Mouse (Mus musculus) right cerebral cortex, postnatal 14 days (tissue): ENCODE results near the gene Olfr1128.
A peak's percentile ranks its signal among the peaks of the same experiment; 100 is the strongest.
"Not testable (repeated sequence)": the region's sequence is repeated elsewhere in the genome, so short reads cannot be mapped to it uniquely, and the experiment has no call there.

Source experiments
- DNase-seq: peaks from one replicate; pipeline ENCODE4 v3.0.0; 2022

Gene Olfr1128

GRCm38 (mm10) chr2:87545442-87545841, at the start of gene Olfr1128:
TSS of gene Olfr1128 (minus strand) at chr2:87545542.
- DNase-seq: no peak

GRCm38 (mm10) chr2:87573602-87574001, 28.3 kb upstream of the Olfr1128 start, which contains the start of gene Olfr1129:
TSS of gene Olfr1129 (plus strand) at chr2:87573902.
- DNase-seq: not testable (repeated sequence)

GRCm38 (mm10) chr2:87534826-87535225, 10.5 kb downstream of the Olfr1128 start:
- no peak for DNase-seq

- no peak for DNase-seq
These were observed 13.8 kb downstream of the Olfr1128 start, which contains the start of gene Olfr153 for GRCm38 (mm10) chr2:87531496-87531895. TSS of gene Olfr153 (plus strand) at chr2:87531796.

- DNase-seq: peak; percentile 5
These were observed 19.3 kb downstream of the Olfr1128 start for GRCm38 (mm10) chr2:87525899-87526616.

- DNase-seq: no peak
These were observed 24.7 kb downstream of the Olfr1128 start for GRCm38 (mm10) chr2:87520651-87521050.

- no peak for DNase-seq
These were observed 28.8 kb downstream of the Olfr1128 start for GRCm38 (mm10) chr2:87516581-87516980.

- no peak for DNase-seq
These were observed 29.8 kb downstream of the Olfr1128 start for GRCm38 (mm10) chr2:87515457-87516060.

GRCm38 (mm10) chr2:87515046-87515445, 30.3 kb downstream of the Olfr1128 start:
- no peak for DNase-seq

GRCm38 (mm10) chr2:87506265-87506664, 39.1 kb downstream of the Olfr1128 start, which contains the start of gene Pramel6:
TSS of gene Pramel6 (plus strand) at chr2:87506565.
- no peak for DNase-seq

- not testable (repeated sequence) for DNase-seq
These were observed 48.3 kb downstream of the Olfr1128 start, which contains the start of gene Pramel7 for GRCm38 (mm10) chr2:87496993-87497392. TSS of gene Pramel7 (minus strand) at chr2:87497093.
